Mouse (Mus musculus) ES-E14 (cell line): ENCODE measurements around the gene Pdzd8. TPM values are rescaled to one million over a fixed set of nuclear protein-coding genes. Genes with fewer than 3 reads are reported as not detected.

Source experiments
- DNase-seq: peaks from one replicate; pipeline ENCODE4 v3.0.0-alpha.2; 2013; ENCODE audit warnings: low read depth, low spot score
- H3K27ac ChIP-seq: 2 replicates; pipeline ENCODE4 v1.5.1; 2012; ENCODE audit warnings: low read depth, mild to moderate bottlenecking, low read length, moderate library complexity, mixed read lengths; ENCODE audit not compliant: poor library complexity, insufficient read depth, severe bottlenecking
- H3K36me3 ChIP-seq: 2 replicates; pipeline ENCODE4 v1.6.1; 2012; ENCODE audit warnings: mild to moderate bottlenecking, low read length, moderate library complexity, mixed read lengths; ENCODE audit not compliant: control insufficient read depth, poor library complexity, insufficient read depth, severe bottlenecking
- H3K4me1 ChIP-seq, 2 experiments: fragments of 150-350 bp in 1 of 2; sonication (generic) in 1 of 2; 2 replicates each; pipeline ENCODE4 v1.6.1; 2012; ENCODE audit warnings: low read length in 2 of 2, mild to moderate bottlenecking in 1 of 2, mixed read lengths in 1 of 2; ENCODE audit not compliant: control insufficient read depth in 2 of 2, insufficient read depth in 2 of 2, poor library complexity in 1 of 2
- H3K4me3 ChIP-seq, 2 experiments: fragments of 150-350 bp in 1 of 2; sonication (generic) in 1 of 2; 2 replicates each; pipeline ENCODE4 v1.5.1; 2012; ENCODE audit warnings: low read length in 2 of 2, low read depth in 1 of 2, mild to moderate bottlenecking in 1 of 2, mixed read lengths in 1 of 2; ENCODE audit not compliant: insufficient read depth in 1 of 2, poor library complexity in 1 of 2, severe bottlenecking in 1 of 2
- H3K9ac ChIP-seq: 2 replicates; pipeline ENCODE4 v1.6.1; 2012; ENCODE audit warnings: low read depth, mild to moderate bottlenecking, low read length, mixed read lengths; ENCODE audit not compliant: poor library complexity, insufficient read depth, severe bottlenecking
- H3K9me3 ChIP-seq: fragments of 150-350 bp; sonication (generic); 2 replicates; pipeline ENCODE4 v1.6.1; 2012; ENCODE audit warnings: low read depth, mild to moderate bottlenecking, low read length; ENCODE audit not compliant: control insufficient read depth, insufficient read depth
- CHD2 ChIP-seq: IDR thresholded peaks from 2 replicates; pipeline ENCODE4 v1.6.1; 2014; ENCODE audit warnings: mild to moderate bottlenecking, low read depth, low read length, inconsistent platforms
- HCFC1 ChIP-seq: IDR thresholded peaks from 2 replicates; pipeline ENCODE4 v1.6.1; 2012; ENCODE audit warnings: low read length, inconsistent platforms, borderline replicate concordance; ENCODE audit not compliant: insufficient read depth
- MAFK ChIP-seq: IDR thresholded peaks from 2 replicates; pipeline ENCODE4 v1.6.1; 2014; ENCODE audit warnings: mild to moderate bottlenecking, low read depth, low read length, inconsistent platforms; ENCODE audit not compliant: insufficient read depth
- ZC3H11A ChIP-seq: IDR thresholded peaks from 2 replicates; pipeline ENCODE4 v1.6.1; 2012; ENCODE audit warnings: low read depth, mild to moderate bottlenecking, inconsistent platforms, low read length, borderline replicate concordance
- ZNF384 ChIP-seq: IDR thresholded peaks from 2 replicates; pipeline ENCODE4 v1.6.1; 2012; ENCODE audit warnings: low read depth, low read length, inconsistent platforms
- in situ Hi-C, 2 experiments: fragments of 600-800 bp; cut with MboI; formaldehyde crosslinking; loops; one replicate each; pipeline ENCODE4 v1.15.1; 2025; ENCODE audit warnings: low sequenced_read_pairs in 2 of 2, inconsistent platforms in 1 of 2; ENCODE audit not compliant: unreplicated experiment in 2 of 2
- total RNA-seq: library from RNA; depleted of rRNA; stranded (reverse); fragments of 300-350 nt; gene quantifications from 2 replicates; pipeline ENCODE4 v1.2.3, GENCODE M21; 2012

The Pdzd8 gene
- total RNA-seq, 1 experiment = 54.0 TPM

- no peak overlapping the region for H3K9ac ChIP-seq
- H3K4me1 ChIP-seq = no peaks in the 10 kb centered on the region
- no peaks in the 10 kb centered on the region for H3K9me3 ChIP-seq
- in situ Hi-C loops = no loop called here
- no peaks in the 10 kb centered on the region for H3K36me3 ChIP-seq
- H3K4me3 ChIP-seq = no peak overlapping the region
- H3K27ac ChIP-seq = no peak overlapping the region
- TF ChIP-seq HCFC1 (no peak), ZC3H11A (no peak), CHD2 (no peak), ZNF384 (no peak), MAFK (no peak)
- no peak for DNase-seq
Observed at GRCm38 (mm10) chr19:59357878-59358277, 12.3 kb upstream of the Pdzd8 start.

GRCm38 (mm10) chr19:59356843-59357595, 11.4 kb upstream of the Pdzd8 start:
- in situ Hi-C loops = no loop called here
- no peak overlapping the region for H3K27ac ChIP-seq

GRCm38 (mm10) chr19:59356388-59356787, 10.8 kb upstream of the Pdzd8 start:
- no peaks in the 10 kb centered on the region for H3K4me1 ChIP-seq
- in situ Hi-C loops = no loop called here
- H3K9me3 ChIP-seq = no peaks in the 10 kb centered on the region
- no peak overlapping the region for H3K9ac ChIP-seq
- TF ChIP-seq CHD2 = no peak
- TF ChIP-seq MAFK = no peak
- no peak for TF ChIP-seq ZC3H11A
- no peak for TF ChIP-seq ZNF384
- no peak for TF ChIP-seq HCFC1
- no peak overlapping the region for H3K4me3 ChIP-seq
- no peaks in the 10 kb centered on the region for H3K36me3 ChIP-seq
- no peak overlapping the region for H3K27ac ChIP-seq
- no peak for DNase-seq

More at GRCm38 (mm10) chr19:59356843-59357595, 11.4 kb upstream of the Pdzd8 start:
- no peaks in the 10 kb centered on the region for H3K4me1 ChIP-seq
- H3K9me3 ChIP-seq = no peaks in the 10 kb centered on the region
- TF ChIP-seq ZC3H11A (no peak), HCFC1 (no peak), ZNF384 (no peak), CHD2 (no peak), MAFK (no peak)
- no peak for DNase-seq
- H3K36me3 ChIP-seq = no peaks in the 10 kb centered on the region
- no peak overlapping the region for H3K9ac ChIP-seq
- H3K4me3 ChIP-seq = no peak overlapping the region

- no peak for TF ChIP-seq MAFK
- no peak for TF ChIP-seq HCFC1
- no peak for TF ChIP-seq CHD2
- no peak for TF ChIP-seq ZNF384
- TF ChIP-seq ZC3H11A = no peak
- H3K9me3 ChIP-seq = no peaks in the 10 kb centered on the region
- no peak for DNase-seq
- in situ Hi-C loops = no loop called here
- no peak overlapping the region for H3K9ac ChIP-seq
- H3K4me3 ChIP-seq = no peak overlapping the region
- H3K36me3 ChIP-seq = no peaks in the 10 kb centered on the region
- H3K27ac ChIP-seq = no peak overlapping the region
- no peaks in the 10 kb centered on the region for H3K4me1 ChIP-seq
Observed at GRCm38 (mm10) chr19:59354906-59355305, 9.3 kb upstream of the Pdzd8 start.

GRCm38 (mm10) chr19:59352760-59353159, 7.2 kb upstream of the Pdzd8 start:
- in situ Hi-C loops = no loop called here
- Histone ChIP-seq H3K27ac (no peak overlapping the region), H3K9me3 (no peaks in the 10 kb centered on the region), H3K4me1 (no peaks in the 10 kb centered on the region), H3K36me3 (no peaks in the 10 kb centered on the region), H3K4me3 (no peak overlapping the region), H3K9ac (no peak overlapping the region)
- TF ChIP-seq MAFK (no peak), CHD2 (no peak), HCFC1 (no peak), ZNF384 (no peak), ZC3H11A (no peak)
- DNase-seq = no peak
